Mouse (Mus musculus): ENCODE results near the gene Gm28048. TPM values are rescaled to one million over a fixed set of nuclear protein-coding genes. Genes with fewer than 3 reads are reported as not detected.

The Gm28048 gene
- polyA plus RNA-seq (2016; fragmentation: Nextera tagmentation; extraction: Ambion mirVana) = 8.5 and 9.4 TPM in 2 replicates

- Histone ChIP-seq H3K4me2 (peak within 1 kb of the TSS; percentile 91), H3K4me3 (peak within 1 kb of the TSS; percentile 59), H3K27me3 (replicated peaks) (no peaks in the 10 kb centered on the region), H3K9ac (peak within 1 kb of the TSS; percentile 84), H3K4me1 (replicated peaks) (peaks cover 12% of the 10 kb centered on the region), H3K36me3 (peaks cover 18% of the 10 kb centered on the region), H3K27ac (ENCODE audit: poor library complexity, severe bottlenecking) (peak within 1 kb of the TSS; percentile 93), H3K9me3 (replicated peaks) (no peaks in the 10 kb centered on the region)
- ATAC-seq (ENCODE audit: insufficient number of reproducible peaks, low FRiP score) = peak; percentile 94
- 4% methylated on average over 42 of the region's 42 CpGs for WGBS
Observed at GRCm38 (mm10) chr11:22981984-22982757, at the start of gene Gm28048, which contains the start of gene Commd1. Gene Gm28048 (minus strand): TSS chr11:22982090. Gene Commd1 (minus strand): TSS chr11:22982382.

DNA sequence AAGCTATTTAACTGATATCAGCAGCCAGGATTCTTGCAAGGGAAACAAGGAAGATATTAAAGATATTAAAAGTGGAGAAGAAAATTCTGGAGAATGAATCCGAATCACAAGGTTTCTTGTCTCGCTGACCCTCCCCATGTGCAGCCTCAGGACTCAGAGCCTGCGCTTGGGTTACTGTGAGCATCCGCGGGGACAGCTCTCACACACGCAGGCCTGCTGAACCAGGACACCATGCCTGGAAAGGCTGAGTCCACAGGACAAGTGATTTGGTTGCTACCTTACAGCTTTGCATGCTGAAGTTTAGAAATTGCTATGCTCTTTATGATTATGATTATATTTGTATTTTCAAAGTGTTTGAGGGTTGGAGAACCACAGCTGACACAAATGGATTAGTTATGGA, 47.5 kb upstream of the Gm28048 start:
- Histone ChIP-seq H3K4me3 (no peak overlapping the region), H3K36me3 (no peaks in the 10 kb centered on the region), H3K9me3 (replicated peaks) (no peaks in the 10 kb centered on the region), H3K4me2 (no peak overlapping the region), H3K4me1 (replicated peaks) (no peaks in the 10 kb centered on the region), H3K9ac (no peak overlapping the region), H3K27ac (ENCODE audit: poor library complexity, severe bottlenecking) (no peak overlapping the region), H3K27me3 (replicated peaks) (no peaks in the 10 kb centered on the region)
- ATAC-seq (ENCODE audit: insufficient number of reproducible peaks, low FRiP score) = no peak
- 74% methylated on average over 6 of the region's 6 CpGs for WGBS

GRCm38 (mm10) chr11:23028957-23029356, 47.1 kb upstream of the Gm28048 start:
- Histone ChIP-seq H3K27me3 (replicated peaks) (no peaks in the 10 kb centered on the region), H3K36me3 (no peaks in the 10 kb centered on the region), H3K4me2 (no peak overlapping the region), H3K4me1 (replicated peaks) (no peaks in the 10 kb centered on the region), H3K4me3 (no peak overlapping the region), H3K9me3 (replicated peaks) (no peaks in the 10 kb centered on the region), H3K27ac (ENCODE audit: poor library complexity, severe bottlenecking) (no peak overlapping the region), H3K9ac (no peak overlapping the region)
- no peak for ATAC-seq (ENCODE audit: insufficient number of reproducible peaks, low FRiP score)
- 42% methylated on average over 3 of the region's 3 CpGs for WGBS

DNA sequence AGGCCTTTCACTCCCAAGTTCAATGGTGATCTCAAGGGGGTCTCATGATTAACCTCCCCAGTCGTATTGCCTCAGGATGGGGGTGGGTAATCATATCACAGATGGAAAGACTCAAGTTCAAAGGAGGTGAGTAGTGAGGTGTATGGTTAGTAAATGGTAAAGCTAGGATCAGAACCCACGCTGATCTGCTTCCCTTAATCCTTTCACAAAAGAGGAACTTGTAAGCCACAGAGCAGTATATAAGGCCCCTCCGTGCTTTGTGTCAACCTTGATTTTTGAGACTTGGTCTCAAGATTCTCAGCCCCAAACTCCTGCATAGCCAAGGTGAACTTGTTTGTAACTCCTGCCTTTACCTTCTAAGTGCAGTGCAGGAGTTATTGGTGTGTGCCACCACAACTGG, 42.3 kb upstream of the Gm28048 start:
- 71% methylated on average over 3 of the region's 3 CpGs for WGBS
- no peak overlapping the region for H3K27ac ChIP-seq (ENCODE audit: poor library complexity, severe bottlenecking)
- no peak overlapping the region for H3K4me3 ChIP-seq

DNA sequence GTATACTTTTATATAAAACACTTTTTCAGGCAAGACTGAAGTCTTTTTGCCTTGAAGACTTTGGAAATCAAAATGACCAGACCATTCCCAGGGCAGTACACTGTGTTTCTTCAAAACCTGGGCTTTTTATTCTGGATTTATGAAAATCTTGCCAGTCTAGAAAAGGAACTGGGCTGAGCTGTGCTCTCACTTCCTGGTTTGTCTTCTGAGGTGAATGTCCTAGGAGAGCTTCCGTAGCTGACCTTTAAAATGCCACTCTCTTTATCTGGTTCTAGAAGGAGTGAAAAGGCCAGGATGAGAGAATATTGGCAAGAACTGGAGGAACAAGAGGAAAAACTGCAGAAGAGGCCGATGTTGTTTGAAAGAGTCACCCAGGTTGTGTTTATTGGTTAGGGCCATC, 41.3 kb upstream of the Gm28048 start:
- Histone ChIP-seq H3K27ac (ENCODE audit: poor library complexity, severe bottlenecking) (no peak overlapping the region), H3K27me3 (replicated peaks) (no peaks in the 10 kb centered on the region), H3K4me2 (no peak overlapping the region), H3K4me1 (replicated peaks) (no peaks in the 10 kb centered on the region), H3K9me3 (replicated peaks) (no peaks in the 10 kb centered on the region), H3K9ac (no peak overlapping the region), H3K4me3 (no peak overlapping the region), H3K36me3 (0 out of 2 replicates have a peak, but pooled peaks cover 2% of the 10 kb centered on the region)
- 88% methylated on average over 2 of the region's 2 CpGs for WGBS
- ATAC-seq (ENCODE audit: insufficient number of reproducible peaks, low FRiP score) = no peak

More for the DNA sequence above, 42.3 kb upstream of the Gm28048 start:
- H3K9me3 ChIP-seq (replicated peaks) = no peaks in the 10 kb centered on the region
- no peak for ATAC-seq (ENCODE audit: insufficient number of reproducible peaks, low FRiP score)
- no peaks in the 10 kb centered on the region for H3K27me3 ChIP-seq (replicated peaks)
- no peak overlapping the region for H3K9ac ChIP-seq
- no peak overlapping the region for H3K4me2 ChIP-seq
- no peaks in the 10 kb centered on the region for H3K36me3 ChIP-seq
- H3K4me1 ChIP-seq (replicated peaks) = no peaks in the 10 kb centered on the region

- Histone ChIP-seq H3K4me2 (no peak overlapping the region), H3K9ac (no peak overlapping the region), H3K27ac (ENCODE audit: poor library complexity, severe bottlenecking) (no peak overlapping the region), H3K27me3 (replicated peaks) (no peaks in the 10 kb centered on the region), H3K36me3 (0 out of 2 replicates have a peak, but pooled peaks cover 2% of the 10 kb centered on the region), H3K4me1 (replicated peaks) (no peaks in the 10 kb centered on the region), H3K9me3 (replicated peaks) (0 out of 2 replicates have a peak, but pooled peaks cover 3% of the 10 kb centered on the region), H3K4me3 (no peak overlapping the region)
- ATAC-seq (ENCODE audit: insufficient number of reproducible peaks, low FRiP score) = no peak
- WGBS = 89% methylated on average over 14 of the region's 14 CpGs
Observed at GRCm38 (mm10) chr11:23020841-23021240, 39.0 kb upstream of the Gm28048 start.

- H3K9me3 ChIP-seq (replicated peaks) = 0 out of 2 replicates have a peak, but pooled peaks cover 3% of the 10 kb centered on the region
- no peak for ATAC-seq (ENCODE audit: insufficient number of reproducible peaks, low FRiP score)
- no peak overlapping the region for H3K4me3 ChIP-seq
- no peaks in the 10 kb centered on the region for H3K27me3 ChIP-seq (replicated peaks)
- WGBS = 65% methylated on average over 24 of the region's 24 CpGs
- H3K4me2 ChIP-seq = no peak overlapping the region
- H3K27ac ChIP-seq (ENCODE audit: poor library complexity, severe bottlenecking) = no peak overlapping the region
- H3K4me1 ChIP-seq (replicated peaks) = no peaks in the 10 kb centered on the region
- 0 out of 2 replicates have a peak, but pooled peaks cover 2% of the 10 kb centered on the region for H3K36me3 ChIP-seq
- no peak overlapping the region for H3K9ac ChIP-seq
Observed at GRCm38 (mm10) chr11:23020116-23020770, 38.4 kb upstream of the Gm28048 start.

DNA sequence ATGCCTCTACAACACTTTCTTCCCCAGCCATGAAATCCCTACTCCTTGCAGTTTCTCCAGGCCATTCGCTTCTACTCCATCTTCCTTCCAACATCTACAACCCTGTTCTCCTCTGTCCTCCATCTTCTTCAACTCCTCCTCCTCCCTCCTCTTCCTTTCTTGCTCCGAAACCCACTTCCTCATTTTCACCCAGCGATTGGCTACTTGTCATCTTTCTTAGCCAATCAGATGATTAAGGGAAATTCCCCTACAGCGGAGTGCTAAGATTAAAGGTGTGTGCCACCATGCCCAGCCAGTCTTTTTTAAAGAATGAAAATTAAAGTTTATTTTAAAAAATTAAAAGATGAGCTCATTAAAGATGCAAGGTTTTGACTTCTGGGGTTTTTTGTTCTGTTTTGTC, 36.1 kb upstream of the Gm28048 start:
- no peak overlapping the region for H3K4me3 ChIP-seq
- 88% methylated on average over 4 of the region's 4 CpGs for WGBS
- H3K27ac ChIP-seq (ENCODE audit: poor library complexity, severe bottlenecking) = no peak overlapping the region
- H3K27me3 ChIP-seq (replicated peaks) = no peaks in the 10 kb centered on the region
- no peak for ATAC-seq (ENCODE audit: insufficient number of reproducible peaks, low FRiP score)
- H3K36me3 ChIP-seq = 0 out of 2 replicates have a peak, but pooled peaks cover 2% of the 10 kb centered on the region
- H3K9me3 ChIP-seq (replicated peaks) = 0 out of 2 replicates have a peak, but pooled peaks cover 3% of the 10 kb centered on the region
- H3K9ac ChIP-seq = no peak overlapping the region
- no peaks in the 10 kb centered on the region for H3K4me1 ChIP-seq (replicated peaks)
- H3K4me2 ChIP-seq = no peak overlapping the region

DNA sequence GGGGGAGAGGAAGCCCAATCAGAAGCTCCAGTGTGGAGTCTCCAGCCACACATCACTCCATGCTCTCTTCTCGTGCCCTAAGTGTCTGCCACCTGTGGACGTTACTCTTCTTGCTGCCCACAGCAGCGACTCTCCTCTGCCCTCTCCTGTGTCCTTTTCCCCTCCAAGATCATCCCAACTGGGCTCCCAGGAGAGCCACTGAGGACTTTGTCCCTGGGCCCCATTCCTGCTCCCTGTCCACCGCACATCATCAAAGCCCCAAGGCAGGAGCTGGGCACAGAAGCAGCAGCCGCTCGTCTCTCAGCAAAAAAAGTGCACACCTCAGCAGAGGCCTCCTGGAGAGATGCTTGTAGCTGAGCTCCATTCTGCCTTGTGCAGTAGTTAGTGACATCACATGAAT, 33.1 kb upstream of the Gm28048 start:
- Histone ChIP-seq H3K4me2 (no peak overlapping the region), H3K36me3 (0 out of 2 replicates have a peak, but pooled peaks cover 2% of the 10 kb centered on the region), H3K27ac (ENCODE audit: poor library complexity, severe bottlenecking) (no peak overlapping the region), H3K4me1 (replicated peaks) (no peaks in the 10 kb centered on the region), H3K9ac (no peak overlapping the region), H3K9me3 (replicated peaks) (0 out of 2 replicates have a peak, but pooled peaks cover 3% of the 10 kb centered on the region), H3K27me3 (replicated peaks) (no peaks in the 10 kb centered on the region), H3K4me3 (no peak overlapping the region)
- 77% methylated on average over 6 of the region's 6 CpGs for WGBS
- ATAC-seq (ENCODE audit: insufficient number of reproducible peaks, low FRiP score) = no peak

DNA sequence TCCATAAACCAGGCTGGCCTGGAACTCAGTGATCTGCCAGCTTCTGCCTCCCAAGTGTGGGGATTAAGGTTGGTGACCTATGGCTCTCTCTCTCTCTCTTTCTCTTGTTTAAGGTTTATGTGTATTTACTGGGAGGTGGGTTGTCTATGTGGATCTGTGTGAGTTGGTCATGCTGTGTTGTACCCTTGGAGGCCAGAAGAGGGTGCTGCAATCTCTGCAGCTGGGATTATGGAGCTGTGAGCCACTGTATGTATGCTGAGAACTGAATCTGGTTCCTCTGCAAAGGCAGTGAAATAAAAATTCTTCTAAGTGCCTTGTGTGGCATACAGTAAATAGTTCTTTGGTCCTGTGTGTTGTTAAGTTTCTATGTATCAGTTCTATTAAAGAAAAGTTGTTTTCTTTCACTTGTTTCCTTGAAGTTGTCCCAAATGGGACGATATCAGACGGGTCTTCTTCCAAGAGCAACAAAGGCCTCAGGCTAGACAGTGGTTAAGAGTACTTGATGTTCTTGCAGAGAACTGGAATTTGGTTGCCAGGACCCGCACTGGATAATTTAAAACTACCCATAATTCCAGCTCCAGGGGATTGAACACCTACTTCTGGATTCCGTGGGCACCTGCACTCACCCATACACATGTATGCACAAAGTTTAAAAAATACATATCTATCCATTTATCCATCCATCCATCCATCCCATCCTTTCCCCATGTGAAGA, 31.8 kb upstream of the Gm28048 start:
- 0 out of 2 replicates have a peak, but pooled peaks cover 3% of the 10 kb centered on the region for H3K9me3 ChIP-seq (replicated peaks)
- H3K27ac ChIP-seq (ENCODE audit: poor library complexity, severe bottlenecking) = no peak overlapping the region
- H3K9ac ChIP-seq = no peak overlapping the region
- WGBS = 79% methylated on average over 4 of the region's 4 CpGs
- no peak for ATAC-seq (ENCODE audit: insufficient number of reproducible peaks, low FRiP score)
- H3K4me2 ChIP-seq = no peak overlapping the region
- H3K27me3 ChIP-seq (replicated peaks) = no peaks in the 10 kb centered on the region
- no peak overlapping the region for H3K4me3 ChIP-seq
- no peaks in the 10 kb centered on the region for H3K4me1 ChIP-seq (replicated peaks)
- H3K36me3 ChIP-seq = 0 out of 2 replicates have a peak, but pooled peaks cover 2% of the 10 kb centered on the region

- H3K4me1 ChIP-seq (replicated peaks) = no peaks in the 10 kb centered on the region
- H3K36me3 ChIP-seq = no peaks in the 10 kb centered on the region
- 0 out of 2 replicates have a peak, but pooled peaks cover 3% of the 10 kb centered on the region for H3K9me3 ChIP-seq (replicated peaks)
- WGBS = 74% methylated on average over 1 of the region's 1 CpGs
- no peak overlapping the region for H3K27ac ChIP-seq (ENCODE audit: poor library complexity, severe bottlenecking)
- H3K9ac ChIP-seq = no peak overlapping the region
- ATAC-seq (ENCODE audit: insufficient number of reproducible peaks, low FRiP score) = no peak
- no peak overlapping the region for H3K4me3 ChIP-seq
- H3K27me3 ChIP-seq (replicated peaks) = no peaks in the 10 kb centered on the region
- H3K4me2 ChIP-seq = no peak overlapping the region
Observed at GRCm38 (mm10) chr11:23013096-23013495, 31.2 kb upstream of the Gm28048 start.

All from heart, embryonic 12.5 days (tissue).